Mouse (Mus musculus) cerebellum, adult 9-10 months (tissue): Measurements from ENCODE around the gene Phf23.

ENCODE experiments used
- DNase-seq: peaks from one replicate; pipeline ENCODE4 v3.0.0; 2022

The Phf23 gene

DNA sequence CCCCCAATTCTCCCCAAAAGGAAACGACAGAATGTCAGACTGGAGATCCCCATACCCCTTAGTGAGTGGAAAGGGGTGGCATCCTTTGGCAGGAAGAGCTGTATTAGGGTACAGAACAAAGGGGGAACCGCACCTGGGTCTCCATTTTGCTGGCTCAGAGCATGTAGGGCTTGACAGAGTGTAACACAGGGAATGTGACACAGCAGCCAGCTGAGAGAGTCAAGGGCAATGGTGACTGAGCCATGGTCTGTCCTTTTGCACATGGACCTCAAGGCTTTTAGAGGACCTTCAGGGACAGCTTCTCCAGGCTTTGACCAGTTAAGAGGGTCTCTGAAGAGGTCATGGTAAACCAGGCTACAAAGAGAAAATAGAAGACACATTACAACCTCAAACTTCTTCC lies 20.7 kb upstream of the Phf23 start:
- no peak for DNase-seq

GRCm38 (mm10) chr11:69976271-69976670 lies 19.3 kb upstream of the Phf23 start:
- no peak for DNase-seq

DNA sequence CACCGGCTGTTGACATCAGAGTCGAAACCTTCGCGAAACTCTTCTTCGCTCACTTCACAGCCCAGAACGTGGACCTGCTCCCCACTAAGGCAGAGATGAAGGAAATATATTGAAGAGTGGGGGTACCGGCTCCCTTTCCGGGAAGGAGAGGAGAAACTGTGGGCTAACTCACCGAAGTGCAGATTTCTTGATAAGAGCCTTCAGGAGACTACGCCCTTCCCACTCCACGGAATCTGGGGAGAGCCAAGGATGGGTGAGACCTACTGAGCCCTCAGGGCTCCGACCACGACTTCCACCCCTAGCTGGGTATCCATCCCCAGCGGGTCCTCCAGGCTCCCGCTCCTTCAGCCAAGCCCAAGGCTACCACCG lies 15.8 kb upstream of the Phf23 start:
- DNase-seq, result no peak

DNA sequence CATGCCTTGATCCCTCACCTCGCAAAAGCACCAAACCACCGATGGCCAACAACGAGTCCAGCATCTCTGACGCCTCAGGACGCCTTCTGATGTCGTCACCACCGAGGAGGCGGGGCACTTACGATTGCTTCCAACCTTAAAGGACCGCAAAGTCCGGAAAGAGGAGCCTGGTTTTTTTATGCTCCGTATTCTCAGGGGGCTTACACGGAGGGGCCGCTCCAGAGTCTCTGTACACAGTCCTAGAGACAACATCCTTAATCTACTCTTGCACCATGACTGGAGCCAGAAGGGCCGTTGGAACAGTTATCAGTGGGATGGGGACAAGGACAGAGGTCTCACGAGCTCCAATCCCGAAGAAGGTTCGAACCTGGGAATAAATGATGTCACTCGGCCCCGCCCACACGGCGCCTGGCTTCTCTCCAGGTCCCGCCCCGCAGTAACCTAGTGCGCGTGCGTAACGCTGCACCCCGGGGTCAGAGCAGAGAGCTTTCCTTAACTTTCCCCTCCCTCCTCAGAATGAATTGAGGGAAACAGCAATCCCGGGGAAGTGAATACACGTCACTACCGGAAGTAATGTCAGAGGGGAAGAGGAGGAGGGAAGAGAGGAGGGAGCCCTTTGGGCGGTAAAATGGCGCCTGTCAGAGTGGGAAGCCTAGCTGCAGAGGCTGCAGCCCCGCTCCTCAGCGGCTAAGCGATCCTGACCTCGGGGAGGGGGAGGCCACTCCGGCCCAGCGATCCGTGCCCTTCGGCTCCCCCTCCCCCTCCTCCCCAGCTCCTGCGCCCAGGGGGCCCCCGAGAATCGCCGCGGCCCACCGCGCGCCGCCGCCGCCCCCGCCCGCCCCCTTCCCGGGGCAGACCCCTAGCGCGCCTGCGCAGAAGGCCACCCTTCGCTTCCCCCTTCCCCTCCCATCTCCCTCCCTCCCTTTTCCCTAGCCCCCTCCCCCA lies 15.1 kb upstream of the Phf23 start:
- peak; percentile 100 for DNase-seq

- peak; percentile 54 for DNase-seq
Measured at GRCm38 (mm10) chr11:69981141-69981762, 14.3 kb upstream of the Phf23 start, which contains the start of gene Ctdnep1. Gene Ctdnep1 (plus strand): TSS chr11:69981156.

GRCm38 (mm10) chr11:69982225-69982624 lies 13.4 kb upstream of the Phf23 start, which contains the start of gene Elp5:
Gene Elp5 (minus strand): TSS chr11:69982517.
- DNase-seq, result peak; percentile 51

DNA sequence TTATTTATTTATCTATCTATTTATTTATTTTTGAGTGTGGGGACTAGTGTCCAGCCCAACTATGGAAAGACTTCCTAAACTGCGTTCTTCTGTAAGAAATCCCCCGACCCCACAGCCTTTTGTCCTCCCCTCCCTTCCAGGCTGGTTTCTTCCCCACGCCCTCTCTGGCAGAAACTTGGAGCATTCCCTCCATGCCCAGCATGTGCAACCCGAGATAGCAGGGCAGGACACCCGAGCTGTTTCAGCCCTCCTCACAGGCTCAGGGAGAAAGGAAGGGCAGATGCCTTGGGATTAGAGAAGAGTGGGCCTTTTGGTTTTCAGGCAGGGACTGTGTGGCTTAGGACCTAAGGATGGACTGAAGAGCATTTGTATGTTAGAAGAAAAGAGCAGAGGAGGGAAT lies 12.7 kb upstream of the Phf23 start:
- no peak for DNase-seq

- peak; percentile 34 for DNase-seq
Measured at GRCm38 (mm10) chr11:69983377-69983776, 12.2 kb upstream of the Phf23 start.

DNA sequence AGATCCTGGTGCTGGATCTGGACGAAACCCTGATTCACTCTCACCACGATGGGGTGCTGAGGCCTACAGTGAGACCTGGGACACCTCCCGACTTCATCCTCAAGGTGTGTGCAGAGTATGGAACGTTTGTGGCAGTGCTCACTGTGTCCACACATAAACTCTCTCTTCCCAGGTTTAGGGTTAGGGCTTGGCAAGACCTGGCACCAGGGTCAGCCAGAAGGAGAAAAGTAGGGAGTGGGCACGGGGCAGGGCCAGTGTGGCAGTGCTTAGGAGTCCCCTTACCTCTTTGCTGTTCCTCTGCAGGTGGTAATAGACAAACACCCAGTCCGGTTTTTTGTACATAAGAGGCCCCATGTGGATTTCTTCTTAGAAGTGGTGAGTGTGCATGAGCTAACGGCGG lies 11.1 kb upstream of the Phf23 start:
- peak; percentile 42 for DNase-seq

GRCm38 (mm10) chr11:69989949-69990348 lies 5.6 kb upstream of the Phf23 start:
- DNase-seq, result peak; percentile 49

DNA sequence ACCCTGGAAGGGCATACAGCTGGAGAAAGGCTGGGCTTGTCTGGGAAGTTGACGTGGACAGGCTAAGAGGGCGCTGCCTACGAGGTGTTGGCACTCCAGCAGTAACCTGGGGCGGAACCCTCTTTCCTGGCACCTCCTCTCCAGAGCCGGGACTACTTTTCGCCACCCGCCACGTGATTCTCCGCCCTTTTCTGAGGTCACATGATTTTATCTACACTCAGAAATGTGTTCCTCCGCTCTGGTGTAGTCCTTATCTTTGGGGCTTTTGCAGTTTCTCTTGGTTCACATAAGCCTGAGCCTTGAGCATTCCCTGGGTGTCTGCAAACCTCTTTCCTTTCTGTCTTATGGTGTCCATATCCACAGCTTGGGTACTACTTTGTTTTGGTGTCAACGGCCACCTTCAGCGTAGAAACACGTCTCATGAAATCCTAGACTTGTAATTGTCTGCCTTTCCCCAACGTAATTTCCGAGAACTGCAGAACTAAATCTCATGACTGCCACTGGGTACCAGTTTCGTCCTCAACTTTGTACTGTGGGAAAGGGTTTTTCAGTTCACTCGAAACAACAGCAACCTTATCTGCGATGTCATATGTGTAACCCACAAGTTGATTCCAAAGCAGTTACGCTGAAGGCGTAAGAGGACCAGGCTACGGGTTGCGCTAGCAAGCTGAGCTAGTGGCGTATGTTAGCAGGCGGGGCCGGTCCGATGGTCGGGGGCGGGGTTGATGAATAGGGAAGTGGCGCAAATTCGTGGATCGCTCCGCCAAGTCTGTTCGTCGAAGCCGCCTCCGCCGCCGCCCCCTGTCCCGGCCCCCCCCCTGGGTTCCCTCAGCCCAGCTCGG lies 4.5 kb upstream of the Phf23 start, which contains the start of gene Gabarap:
Gene Gabarap, plus strand, starts transcription at position 294 of the 842 bp plus-strand sequence.
- peak; percentile 96 for DNase-seq

DNA sequence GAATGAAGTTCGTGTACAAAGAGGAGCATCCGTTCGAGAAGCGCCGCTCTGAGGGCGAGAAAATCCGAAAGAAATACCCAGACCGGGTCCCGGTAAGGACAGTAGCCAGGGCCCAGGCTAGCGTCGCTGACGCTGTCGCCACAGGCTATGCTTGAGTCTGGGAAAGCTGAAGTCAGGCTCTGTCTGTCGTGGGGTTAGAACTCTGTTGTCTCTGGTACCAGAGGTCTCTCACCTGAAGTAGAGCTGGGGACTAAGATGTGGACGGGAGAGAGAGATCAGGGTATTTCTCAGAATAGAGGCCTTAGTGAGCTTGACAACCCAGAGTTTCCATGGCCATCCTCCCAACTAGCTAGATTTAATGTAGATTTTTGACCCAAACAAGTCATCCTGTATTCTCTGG lies 3.9 kb upstream of the Phf23 start:
- no peak for DNase-seq

DNA sequence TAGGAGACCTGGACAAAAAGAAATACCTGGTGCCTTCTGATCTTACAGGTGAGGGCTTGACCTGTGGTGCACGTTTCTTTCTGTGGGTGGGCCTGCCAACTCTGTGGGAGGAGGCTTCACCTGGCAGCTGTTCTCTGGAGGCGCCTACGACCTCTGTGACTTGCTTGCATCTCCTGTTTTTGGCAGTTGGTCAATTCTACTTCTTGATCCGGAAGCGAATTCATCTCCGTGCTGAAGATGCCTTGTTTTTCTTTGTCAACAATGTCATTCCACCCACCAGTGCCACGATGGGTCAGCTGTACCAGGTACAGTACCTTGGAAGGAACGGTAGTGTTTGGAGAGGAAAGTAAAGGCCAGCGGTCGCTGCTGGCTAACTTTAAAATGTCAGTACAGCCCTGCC lies 3.2 kb upstream of the Phf23 start:
- DNase-seq, result peak; percentile 75

GRCm38 (mm10) chr11:69992932-69993331 lies 2.6 kb upstream of the Phf23 start:
- DNase-seq, result peak; percentile 62

GRCm38 (mm10) chr11:69994401-69995090 lies 1.0 kb upstream of the Phf23 start:
- no peak for DNase-seq

- no peak for DNase-seq
Measured at GRCm38 (mm10) chr11:69996161-69997061, 834 bp downstream of the Phf23 start.

DNA sequence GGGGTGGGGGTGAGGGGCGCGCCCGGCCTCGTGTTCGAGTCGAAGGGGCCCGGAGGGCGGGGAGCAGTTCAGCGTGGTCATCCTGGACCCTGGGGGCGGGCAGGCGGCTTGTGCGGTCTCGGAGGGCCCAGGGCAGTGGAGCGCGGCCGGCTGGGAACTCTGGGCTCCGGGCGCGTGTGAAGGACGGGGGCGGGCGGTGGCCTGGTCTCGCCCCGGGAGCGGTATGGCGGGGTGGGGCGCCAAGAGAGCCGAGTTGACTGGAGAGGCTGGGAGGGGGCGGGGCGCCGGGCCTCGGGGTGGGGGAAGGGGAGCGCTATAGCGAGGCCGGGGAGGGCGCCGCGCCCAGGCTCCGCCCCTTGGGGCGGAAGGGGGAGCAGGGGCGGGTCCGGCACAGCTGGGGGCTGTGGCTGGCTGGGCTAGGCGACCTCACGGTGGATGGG lies 1.5 kb downstream of the Phf23 start:
- DNase-seq, result peak; percentile 80

GRCm38 (mm10) chr11:69998567-69999491 lies 3.3 kb downstream of the Phf23 start:
- peak; percentile 74 for DNase-seq

GRCm38 (mm10) chr11:69999666-70000065 lies 4.1 kb downstream of the Phf23 start:
- DNase-seq, result no peak

DNA sequence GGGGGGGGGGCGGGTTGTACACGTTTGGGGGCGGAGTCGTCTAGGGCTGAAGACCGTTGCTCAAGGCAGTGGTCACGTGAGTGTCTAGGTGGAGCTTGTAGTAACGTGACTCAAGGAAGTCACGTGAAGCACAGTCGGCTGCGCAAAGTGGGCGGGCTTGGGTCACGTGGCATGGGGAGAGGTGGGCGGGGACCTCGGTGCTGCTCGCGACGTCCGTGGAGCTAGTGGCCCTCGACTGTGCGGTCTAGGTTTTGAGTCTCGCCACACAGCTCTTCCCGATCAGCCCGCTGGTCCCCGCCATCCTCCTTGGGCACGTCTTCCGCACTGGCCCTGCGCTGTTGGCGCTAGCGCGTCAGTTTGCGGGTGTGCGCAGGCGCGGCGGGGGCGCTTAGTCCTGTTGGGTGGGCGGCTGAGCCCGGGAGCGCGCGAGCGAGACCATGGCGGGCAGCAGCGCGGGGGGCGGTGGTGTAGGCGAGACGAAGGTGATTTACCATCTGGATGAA lies 4.9 kb downstream of the Phf23 start, which contains the start of gene Dvl2:
Gene Dvl2, plus strand, starts transcription at position 200 of the 503 bp plus-strand sequence.
- peak; percentile 92 for DNase-seq
